Mouse (Mus musculus) left cerebral cortex, postnatal 36 days (tissue): ENCODE measurements at regions not wholly inside any gene's neighbourhood (a gene's known extent, or its start where the extent isn't known, plus 50 kb on each side); places are given as distances from the start of the nearest gene placed in this dataset. TPM values are rescaled to one million over a fixed set of nuclear protein-coding genes. Genes with fewer than 3 reads are reported as not detected.

Experiments
- microRNA-seq: library from miRNA; unstranded; fragments of <30 nt; microRNA quantifications from one replicate; pipeline ENCODE4 v1.2.0, GENCODE M21; 2022

Small RNAs in the stretch of these regions (microRNA-seq; reads per million reads assigned to microRNA genes)
- gene Mir1187: not detected
